Mouse (Mus musculus) frontal cortex, postnatal 36 days (tissue): ENCODE measurements around the gene Gtf2h3.
"Not testable (repeated sequence)": the region's sequence is repeated elsewhere in the genome, so short reads cannot be mapped to it uniquely, and the experiment has no call there.

Source experiments
- DNase-seq, 2 experiments: peaks; one replicate each; pipeline ENCODE4 v3.0.0; 2022; ENCODE audit warnings: low spot score in 2 of 2

The Gtf2h3 gene

DNA sequence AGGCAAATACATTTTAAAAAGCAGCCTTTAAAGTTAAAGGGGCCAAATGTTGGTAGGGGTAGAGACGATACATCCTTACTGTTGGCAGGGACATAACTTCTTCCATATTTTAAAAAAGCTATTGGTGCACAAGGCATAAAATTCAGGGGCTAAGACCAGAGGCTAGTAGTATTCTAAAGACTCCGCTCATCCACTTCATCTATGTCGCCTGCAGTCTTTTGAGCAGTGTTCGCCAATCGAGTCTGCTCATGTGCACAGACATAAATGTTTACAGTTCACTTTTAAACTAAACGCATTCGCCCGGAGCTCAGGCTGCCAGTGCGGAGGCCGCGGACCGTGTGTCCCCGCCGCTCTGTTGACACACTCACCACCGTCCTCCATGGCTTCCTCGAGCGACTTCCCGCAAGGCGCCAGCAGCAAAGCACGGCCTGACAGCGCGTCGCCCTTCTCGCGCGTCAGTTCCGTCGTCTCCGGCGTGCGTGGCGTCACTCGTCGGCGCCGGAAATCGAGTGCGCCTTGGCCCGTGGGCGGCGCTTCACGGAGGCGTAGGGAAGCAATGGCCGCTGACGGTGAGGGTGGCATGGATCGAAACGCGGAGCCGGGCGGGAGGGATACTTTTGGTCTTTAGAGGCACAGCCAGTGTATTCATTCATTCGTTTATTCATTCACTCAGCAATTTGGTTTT lies at the start of gene Gtf2h3, which contains the start of gene Eif2b1:
Gene Gtf2h3 (plus strand): TSS at position 508 of the 685 bp plus-strand sequence.
Gene Eif2b1 (minus strand): TSS at position 499 of the 685 bp plus-strand sequence.
- DNase-seq = peak; percentile 92 to 96

DNA sequence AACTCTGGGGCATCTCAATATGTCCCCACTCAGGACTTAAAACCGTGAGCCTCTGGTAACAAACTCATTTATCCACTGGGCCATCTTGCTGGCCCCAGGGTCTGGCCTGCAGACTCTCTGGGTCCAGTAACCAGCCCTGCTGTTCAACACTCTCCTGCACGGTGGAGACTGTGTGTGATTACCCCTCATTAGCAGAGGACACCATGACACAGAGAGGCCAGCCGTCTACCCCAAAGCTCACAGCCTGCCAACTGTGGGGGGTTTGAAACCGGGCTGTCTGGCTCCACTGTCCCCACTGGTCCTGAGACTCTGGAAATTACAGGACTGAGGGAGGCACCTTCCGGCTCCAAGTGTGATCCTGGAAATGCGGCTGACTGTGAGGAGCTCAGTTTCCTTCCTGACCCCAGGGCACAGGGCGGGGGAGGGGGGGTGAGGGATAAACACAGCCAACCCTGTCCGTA lies 49.7 kb upstream of the Gtf2h3 start:
- DNase-seq = no peak

DNA sequence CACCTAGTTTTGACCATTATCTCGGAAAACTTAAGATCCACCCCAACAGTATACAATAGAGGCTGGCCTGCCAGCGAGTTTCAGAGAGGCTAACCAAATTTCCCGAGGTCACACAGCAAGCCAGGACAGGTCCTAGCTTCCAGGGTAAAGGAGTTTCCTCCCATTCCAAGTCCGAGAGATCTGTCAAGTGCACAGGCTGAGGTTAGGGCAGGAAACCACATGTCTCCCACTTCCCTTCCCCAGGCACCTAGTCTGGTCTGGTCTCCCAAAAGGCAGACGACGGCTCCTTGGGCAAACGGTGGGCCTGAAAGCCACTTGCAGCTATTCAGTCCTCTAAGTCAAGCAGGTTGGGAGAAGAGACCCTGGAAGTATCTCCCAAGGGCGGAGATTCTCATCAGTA lies 49.2 kb upstream of the Gtf2h3 start:
- DNase-seq = no peak

DNA sequence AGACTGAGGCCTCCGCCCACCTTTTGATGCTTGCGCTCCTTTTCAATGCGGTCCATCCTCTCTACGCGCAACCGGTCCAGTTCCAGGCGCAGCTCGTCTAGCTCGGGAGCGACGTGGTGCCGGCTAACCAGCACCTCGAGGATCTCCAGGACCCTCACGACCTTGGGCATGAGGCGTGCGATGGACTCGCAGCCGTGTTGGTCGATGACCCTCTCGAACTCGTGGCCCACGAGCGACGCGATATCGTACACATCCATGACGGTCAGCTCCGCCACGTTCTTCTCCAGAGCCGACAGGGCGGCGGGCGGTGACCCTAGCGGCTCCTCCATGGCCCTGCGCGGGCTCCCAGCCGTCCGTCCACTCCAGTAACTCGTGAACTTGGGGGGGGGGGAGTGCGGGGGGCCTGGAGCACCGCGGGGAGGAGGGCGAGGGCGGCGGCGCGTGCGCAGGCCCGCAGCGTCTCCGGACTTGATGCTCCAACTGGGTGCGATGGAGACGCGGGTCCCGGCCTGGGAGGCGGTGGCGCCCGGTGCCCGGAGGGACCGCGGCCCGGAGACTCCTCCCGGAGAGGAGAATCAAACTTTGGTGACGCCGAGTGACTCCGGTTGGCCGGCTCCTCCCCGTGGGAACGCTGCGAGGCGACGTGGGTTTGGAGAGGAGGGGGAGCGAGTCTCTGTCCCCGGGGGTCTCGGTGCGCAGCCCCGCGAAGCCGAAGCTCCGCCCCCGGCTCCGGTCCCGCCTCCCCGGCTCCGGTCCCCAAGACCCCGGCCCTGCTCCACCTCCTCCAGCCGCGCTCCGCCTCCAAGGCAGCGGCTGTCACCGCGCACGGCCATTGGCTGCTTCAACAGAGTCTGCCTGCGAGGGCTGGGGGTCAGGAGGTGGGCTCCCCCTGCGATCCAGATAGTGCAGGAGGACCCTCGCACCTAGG lies 48.0 kb upstream of the Gtf2h3 start, which contains the start of gene Rilpl1:
Gene Rilpl1 (minus strand): TSS at position 737 of the 928 bp plus-strand sequence.
- DNase-seq = peak; percentile 73 to 80

DNA sequence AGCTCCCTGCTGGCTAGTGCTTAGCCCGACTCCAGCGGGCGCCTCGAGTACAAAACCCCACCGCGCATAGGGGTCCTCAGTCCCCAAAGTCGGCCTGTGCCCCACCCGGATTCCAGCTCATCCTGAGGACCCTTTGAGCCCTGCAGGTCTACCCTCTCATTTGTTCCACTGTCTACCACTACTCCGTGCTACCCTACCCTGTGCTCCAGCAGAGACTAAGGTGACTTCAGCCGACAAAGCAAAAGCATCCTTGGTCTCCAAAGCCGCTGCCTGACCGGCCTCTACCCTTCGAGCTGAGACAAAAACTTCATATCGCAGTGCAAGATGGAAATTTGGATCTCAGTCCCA lies 47.4 kb upstream of the Gtf2h3 start:
- no peak for DNase-seq

DNA sequence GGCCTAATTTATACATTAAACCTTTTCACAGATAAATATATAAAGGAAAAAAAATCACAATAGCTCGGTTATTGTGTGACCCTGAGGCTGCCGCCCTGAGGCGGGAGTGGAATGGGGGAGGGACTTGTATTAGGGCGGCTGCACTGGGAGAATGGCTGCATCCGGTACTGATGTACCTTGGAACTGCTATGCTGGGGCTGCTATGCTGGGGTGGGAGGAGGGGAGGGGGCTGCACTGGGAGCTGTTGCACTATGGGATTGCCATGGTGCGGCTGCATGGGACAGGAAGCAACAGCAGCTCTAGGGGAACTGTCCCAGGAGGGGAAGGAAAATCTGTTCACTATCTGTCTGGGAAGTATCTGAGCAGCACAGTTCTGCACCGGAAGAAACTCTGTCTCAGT lies 46.5 kb upstream of the Gtf2h3 start:
- no peak for DNase-seq

DNA sequence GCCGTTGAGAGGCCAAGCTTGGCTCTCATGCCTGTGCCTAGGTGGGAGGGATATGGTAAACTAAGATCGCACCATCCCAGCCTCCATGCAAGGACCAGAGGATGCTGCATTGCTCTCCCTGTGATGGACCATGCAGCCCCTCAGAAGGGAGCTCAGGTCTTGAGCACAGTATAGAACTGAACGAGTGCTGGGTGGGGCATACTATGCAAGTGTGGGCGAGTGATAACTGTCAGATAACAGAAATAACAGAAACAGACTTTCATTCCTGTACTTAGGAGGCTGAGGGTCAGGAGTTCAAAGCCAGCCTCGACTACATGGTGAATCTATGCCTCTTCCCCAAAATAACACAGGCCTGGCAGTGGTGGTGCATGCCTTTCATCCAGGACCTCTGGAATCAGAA lies 43.9 kb upstream of the Gtf2h3 start:
- DNase-seq = no peak

DNA sequence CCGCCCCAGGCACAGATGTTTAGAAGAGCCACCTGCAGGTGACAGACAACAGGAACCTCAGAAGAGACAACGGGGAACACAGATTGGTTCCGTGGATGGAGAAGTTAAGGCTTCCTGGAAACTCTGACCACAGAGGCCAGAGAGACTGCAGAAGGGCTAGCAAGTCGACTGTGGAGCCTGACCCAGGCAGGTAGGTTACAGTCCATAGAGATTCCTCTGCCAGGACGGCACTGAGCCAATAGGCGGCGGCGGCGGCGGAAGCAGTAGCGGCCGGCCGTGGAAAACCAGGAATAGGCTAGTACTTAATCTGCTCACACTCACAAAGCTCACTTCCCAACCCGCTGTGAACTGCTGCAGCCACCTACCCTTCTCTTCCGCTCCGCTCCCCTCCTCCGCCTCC lies 42.2 kb upstream of the Gtf2h3 start:
- no peak for DNase-seq

DNA sequence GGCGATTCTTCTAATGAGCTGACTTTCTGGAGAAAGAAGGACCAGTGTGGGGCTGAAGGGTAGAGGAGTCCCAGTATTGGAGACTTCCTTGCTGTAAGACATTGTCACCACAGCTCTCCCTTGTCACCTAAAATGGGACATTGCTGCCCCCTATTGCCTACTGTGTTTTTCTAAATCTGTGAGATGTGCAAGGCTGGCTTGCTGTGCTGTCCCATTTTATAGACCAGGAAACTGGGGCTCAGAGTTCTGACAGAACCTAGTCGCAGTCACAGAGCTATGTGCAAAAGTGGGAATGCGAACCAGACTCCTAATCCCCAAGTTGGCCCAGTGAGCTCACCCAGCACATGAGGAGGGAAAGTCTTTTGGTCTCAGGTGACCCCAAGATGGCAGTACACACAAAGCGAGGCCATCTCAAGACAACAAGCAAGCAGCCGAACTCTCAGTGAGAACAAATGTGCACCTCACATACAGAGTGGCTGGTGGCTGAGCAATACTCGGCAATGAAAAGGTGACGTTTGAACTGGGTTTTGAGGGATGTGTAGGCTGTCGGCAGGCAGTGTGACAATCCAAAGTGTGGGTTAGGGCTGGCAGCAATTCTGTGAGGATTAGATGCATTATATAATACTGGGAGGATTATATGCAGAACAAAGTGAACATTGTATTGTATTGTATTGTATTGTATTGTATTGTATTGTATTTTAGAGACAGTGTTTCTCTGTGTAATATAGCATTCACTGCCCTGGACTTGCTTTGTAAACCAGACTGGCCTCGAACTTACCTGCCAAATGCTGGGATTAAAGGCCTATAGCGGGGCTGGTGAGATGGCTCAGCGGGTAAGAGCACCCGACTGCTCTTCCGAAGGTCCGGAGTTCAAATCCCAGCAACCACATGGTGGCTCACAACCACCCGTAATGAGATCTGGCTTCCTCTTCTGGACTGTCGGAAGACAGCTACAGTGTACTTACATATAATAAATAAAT lies 39.8 kb upstream of the Gtf2h3 start:
- peak; percentile 66 to 78 for DNase-seq

DNA sequence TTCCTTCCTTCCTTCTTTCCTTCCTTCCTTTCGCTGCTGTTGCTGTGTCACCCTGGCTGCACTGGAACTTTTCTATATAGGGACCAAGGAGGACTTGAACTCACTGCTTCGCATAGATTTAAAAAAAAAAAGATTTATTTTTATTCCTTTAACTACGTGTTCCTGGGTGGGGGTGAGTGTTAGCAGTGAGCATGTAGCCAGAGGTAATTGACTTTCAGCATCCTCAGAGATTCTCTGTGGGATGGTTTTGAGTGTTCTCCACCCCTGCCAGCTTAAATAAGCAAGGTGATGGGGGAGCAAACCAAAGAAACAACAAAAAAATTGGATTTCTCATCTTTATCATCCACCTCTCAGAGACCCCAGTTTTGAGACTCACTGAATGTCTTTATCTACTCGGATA lies 39.0 kb upstream of the Gtf2h3 start:
- DNase-seq = no peak

DNA sequence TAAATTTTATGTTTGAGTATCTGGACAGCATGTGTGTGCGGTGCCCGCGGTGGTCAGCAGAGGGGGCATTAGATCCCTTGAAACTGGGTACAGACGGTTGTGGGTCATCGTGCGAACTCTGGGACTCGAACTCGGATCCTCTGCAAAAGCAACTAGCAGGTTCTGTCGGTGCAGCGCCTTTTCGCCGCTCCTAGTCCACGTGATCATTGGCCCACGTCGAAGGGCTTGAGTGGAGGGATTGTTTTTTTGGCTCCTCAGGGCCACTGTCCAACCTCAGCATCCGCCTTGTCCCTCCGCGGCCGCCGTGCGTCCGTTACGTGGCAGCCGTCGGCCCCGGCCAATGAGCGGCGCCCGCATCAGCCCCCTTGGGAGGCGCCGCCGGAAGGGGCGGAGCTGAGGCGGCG lies 38.6 kb upstream of the Gtf2h3 start, which contains the start of gene Tmed2:
Gene Tmed2 (plus strand): TSS at position 313 of the 404 bp plus-strand sequence.
- peak; percentile 97 to 98 for DNase-seq

DNA sequence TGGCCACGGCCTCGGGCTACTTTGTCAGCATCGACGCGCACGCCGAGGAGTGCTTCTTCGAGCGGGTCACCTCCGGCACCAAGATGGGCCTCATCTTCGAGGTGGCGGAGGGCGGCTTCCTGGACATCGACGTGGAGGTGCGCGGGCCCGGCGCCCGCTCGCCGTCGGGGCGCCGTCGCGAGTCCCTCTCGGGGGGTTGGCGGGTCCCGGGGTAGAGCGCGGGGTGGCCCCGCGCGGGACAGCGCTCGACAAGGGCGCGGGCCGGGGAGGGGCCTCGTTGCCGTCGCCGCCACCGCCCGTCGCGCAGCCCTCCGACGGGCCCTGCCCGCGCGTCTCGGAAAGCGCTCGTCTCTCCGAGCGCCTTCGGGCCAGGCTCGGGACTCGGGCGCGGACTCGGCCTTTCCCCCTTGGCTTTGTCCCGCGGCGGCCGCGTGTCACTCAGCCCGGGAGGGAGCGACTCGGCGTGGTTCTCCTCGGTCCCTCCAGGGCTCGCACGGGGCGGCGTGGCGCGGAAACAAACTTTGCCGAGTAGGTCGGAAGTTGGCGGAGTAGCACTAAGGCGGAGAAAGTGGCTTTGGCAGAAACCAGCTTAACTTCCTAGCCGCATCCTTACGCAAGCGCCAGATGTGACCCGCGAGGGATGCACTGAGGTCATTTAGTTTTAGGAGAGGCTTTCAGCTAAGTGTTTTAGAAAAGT lies 37.9 kb upstream of the Gtf2h3 start:
- DNase-seq = no peak

DNA sequence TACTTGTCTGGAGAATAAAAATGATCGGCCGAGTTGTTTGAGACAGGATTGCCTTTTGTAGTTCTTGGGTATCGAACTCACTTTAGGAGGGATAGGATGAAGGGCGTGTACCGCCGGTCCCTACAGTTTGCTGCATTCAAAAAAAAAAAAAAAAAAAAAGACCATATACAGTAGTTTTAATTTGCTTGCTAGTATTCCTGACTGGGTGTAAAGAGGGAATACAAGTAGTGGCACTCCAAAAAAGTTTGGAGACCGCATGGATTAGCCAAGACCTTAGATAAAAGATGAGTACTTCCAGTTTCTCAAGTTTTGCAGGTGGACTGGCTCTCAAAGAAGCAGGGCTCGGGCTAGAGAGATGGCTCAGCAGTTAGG lies 37.4 kb upstream of the Gtf2h3 start:
- no peak for DNase-seq

DNA sequence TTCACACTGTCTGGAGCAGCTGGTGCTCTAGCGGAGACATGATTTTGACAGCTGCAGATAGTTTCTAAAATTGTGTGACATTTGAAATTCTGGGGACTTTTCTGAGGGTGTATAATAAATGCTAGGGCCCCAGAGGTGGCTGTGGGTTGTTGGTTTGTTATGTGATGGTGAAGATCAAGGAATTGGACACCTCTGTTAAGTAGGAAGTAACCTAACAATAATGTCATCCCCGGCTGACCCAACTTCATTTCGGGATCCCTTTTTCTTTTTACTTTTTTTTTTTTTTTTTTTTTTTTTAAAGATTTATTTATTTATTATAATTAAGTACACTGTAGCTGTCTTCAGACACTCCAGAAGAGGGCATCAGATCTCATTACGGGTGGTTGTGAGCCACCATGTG lies 28.2 kb upstream of the Gtf2h3 start:
- not testable (repeated sequence) for DNase-seq

DNA sequence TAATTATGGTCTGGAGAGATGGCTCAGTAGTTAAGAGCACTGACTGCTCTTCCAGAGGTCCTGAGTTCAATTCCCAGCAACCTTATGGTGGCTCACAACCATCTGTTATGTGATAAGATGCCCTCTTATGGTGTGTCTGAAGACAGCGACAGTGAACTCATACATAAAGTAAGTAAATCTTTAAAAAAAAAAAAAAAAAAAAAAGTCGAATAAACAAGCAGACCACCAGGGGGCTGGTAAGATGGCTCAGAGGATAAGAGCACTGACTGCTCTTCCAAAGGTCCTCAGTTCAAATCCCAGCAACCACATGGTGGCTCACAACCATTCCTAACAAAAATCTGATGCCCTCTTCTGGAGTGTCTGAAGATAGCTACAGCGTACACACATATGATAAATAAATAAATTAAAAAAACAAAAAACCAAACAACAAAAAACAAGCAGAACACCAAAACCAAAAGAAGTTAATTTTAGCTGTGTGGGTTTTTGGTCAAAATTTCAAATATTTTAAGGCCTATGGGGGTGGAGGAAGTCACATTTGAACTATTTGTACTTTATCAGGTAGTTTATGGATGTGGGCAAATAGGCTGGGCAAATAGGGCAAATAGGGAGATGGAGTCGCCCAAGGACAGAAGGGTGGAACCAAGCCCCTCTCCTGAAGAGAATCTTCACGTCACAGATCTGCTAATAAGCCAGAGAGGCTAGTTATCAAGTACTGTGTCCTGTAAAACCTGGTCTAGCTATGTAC lies 27.4 kb upstream of the Gtf2h3 start:
- not testable (repeated sequence) for DNase-seq

DNA sequence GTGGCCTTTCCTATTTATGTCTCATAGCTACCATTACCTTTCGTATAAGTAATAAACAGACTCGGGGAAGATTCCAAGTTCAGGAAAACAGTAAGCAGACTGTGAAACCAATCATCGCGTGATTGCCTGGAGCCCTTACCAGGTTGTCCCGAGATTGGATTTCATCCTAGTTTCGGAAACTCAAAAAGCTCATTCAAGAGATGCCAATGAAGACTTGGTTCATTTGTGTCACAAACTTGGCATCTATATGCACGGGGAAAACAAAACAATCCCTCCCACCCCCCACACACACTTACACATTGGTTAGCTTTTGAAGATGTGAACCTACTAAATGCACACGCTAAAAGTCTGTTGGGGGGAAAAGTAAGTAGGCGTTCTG lies 26.9 kb upstream of the Gtf2h3 start:
- DNase-seq = no peak

DNA sequence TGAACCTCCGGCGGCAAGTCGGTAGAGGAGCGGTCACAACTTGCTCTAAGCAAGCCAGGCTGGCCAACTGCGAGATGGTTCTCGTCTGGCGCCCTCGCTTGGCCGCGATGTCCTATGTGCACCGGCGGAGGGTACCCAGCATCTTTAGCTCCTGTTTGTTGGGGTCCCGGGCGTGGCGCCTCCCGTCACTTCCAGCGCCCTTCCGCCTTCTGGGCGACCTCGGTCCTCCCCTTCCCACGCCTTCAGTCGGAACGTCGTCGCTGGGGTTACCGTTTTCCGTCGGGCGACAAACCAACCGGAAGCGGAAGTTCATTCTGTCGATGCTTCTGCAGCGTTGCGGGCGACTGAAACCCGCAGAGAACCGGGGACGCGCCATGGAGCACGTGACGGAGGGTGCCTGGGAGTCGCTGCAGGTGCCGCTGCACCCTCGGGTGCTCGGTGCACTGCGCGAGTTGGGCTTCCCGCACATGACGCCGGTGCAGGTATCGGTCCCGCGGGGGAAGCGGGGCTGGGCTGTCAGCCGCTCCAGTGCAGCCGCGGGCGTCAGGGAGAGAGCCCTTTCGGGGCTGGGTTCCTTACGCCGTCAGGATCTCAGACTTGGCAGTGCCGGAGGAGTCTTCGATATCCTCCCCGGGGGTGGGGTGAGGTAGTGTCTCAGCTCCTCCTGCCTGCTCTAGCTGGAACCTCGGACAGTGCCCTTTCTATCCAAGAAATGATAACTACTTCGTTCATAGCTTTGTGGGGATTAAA lies 26.2 kb upstream of the Gtf2h3 start, which contains the start of gene Ddx55:
Gene Ddx55 (plus strand): TSS at position 307 of the 750 bp plus-strand sequence.
- DNase-seq = peak; percentile 91 to 93

DNA sequence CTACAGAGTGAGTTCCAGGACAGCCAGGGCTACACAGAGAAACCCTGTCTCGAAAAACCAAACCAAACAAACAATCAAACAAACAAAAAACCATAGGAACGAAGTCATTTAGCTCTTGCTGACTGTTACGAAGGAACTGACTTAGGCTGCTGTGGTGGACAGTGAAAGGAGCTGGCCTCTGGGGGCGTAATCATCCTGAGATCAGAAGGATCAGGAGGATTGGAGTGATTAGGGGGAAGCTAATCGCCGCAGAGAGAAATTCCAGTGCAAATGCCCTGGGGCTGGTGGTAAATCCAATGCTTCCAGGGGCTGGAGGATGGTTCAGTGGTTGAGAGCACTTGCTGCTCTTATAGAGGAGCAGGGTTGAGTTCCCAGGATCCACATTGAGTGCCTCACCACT lies 25.3 kb upstream of the Gtf2h3 start:
- no peak for DNase-seq

DNA sequence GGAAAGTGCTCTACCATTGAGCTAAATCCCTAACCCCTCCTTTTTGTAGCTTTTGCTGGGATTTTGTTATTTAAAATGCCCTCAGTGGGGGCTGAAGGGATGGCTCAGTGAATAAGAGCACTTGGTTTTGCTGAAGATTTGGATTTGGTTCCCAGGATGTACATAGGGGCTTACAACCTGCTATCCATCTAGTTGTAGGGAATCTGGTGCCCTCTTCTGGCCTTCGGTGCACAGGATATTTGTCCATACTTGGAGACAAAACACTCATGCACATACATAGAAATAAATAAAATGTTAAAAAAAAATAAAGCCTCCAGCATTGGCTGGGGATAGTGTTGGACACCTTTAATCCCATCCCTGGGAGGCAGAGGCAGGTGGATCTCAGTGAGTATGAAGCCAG lies 23.8 kb upstream of the Gtf2h3 start:
- no peak for DNase-seq
